Comparison of ENCODE assay signal across 8 mouse cellular contexts in genomic region chr3:32510375-32511190, GRCm38 (mm10). TPM values are rescaled to one million over a fixed set of nuclear protein-coding genes. Genes with fewer than 3 reads are reported as not detected.
DNase-seq lines count a peak whose midpoint lies in the region; ATAC-seq and TF ChIP-seq lines count a peak whose summit lies in the region.

No protein-coding gene starts in this region.

- H3K4me2 ChIP-seq in embryonic facial prominence, embryonic 13.5 days, result peak overlapping the region; percentile 61
- peak overlapping the region; percentile 75 for H3K4me2 ChIP-seq in limb, embryonic 14.5 days (replicated peaks; ENCODE audit: low read depth, low read length, severe bottlenecking)
- H3K4me2 ChIP-seq in midbrain, postnatal 0 days (ENCODE audit: low read depth, low read length, poor library complexity, severe bottlenecking), result peak overlapping the region; percentile 74

- peak overlapping the region; percentile 63 for H3K27ac ChIP-seq in embryonic facial prominence, embryonic 13.5 days
- peak overlapping the region; percentile 46; the same call in 1 of the 2 replicates for H3K27ac ChIP-seq in limb, embryonic 14.5 days (replicated peaks; ENCODE audit: low read depth, low read length)
- peak overlapping the region; percentile 86 for H3K27ac ChIP-seq in midbrain, postnatal 0 days (ENCODE audit: low read depth, low read length)

- H3K9me3 ChIP-seq in embryonic facial prominence, embryonic 13.5 days, result no peaks in the 10 kb centered on the region
- H3K9me3 ChIP-seq in limb, embryonic 14.5 days (ENCODE audit: control insufficient read depth, low read length), result no peaks in the 10 kb centered on the region
- no peaks in the 10 kb centered on the region for H3K9me3 ChIP-seq in midbrain, postnatal 0 days (ENCODE audit: low read length)

- DNase-seq in 3134 (ENCODE audit: extremely low read depth, insufficient read length, low spot score), result peak; percentile 99
- DNase-seq in adrenal gland, postnatal 36 days, result peak; percentile 98
- peak; percentile 95 for DNase-seq in heart, adult 8-10 months (ENCODE audit: low spot score)
- peak; percentile 97 for DNase-seq in kidney, adult 9 months
- DNase-seq in limb, embryonic 14.5 days (ENCODE audit: low spot score), result peak; percentile 90
- peak; percentile 94 for DNase-seq in midbrain, postnatal 0 days (ENCODE audit: low spot score)
- peak; percentile 94 to 97 for DNase-seq in spleen, postnatal 14 days (ENCODE audit: low spot score in 2 of 2)

- peak overlapping the region; percentile 89 for H3K9ac ChIP-seq in embryonic facial prominence, embryonic 13.5 days
- H3K9ac ChIP-seq in limb, embryonic 14.5 days (ENCODE audit: low read depth, low read length, severe bottlenecking), result peak overlapping the region; percentile 94
- peak overlapping the region; percentile 92 for H3K9ac ChIP-seq in midbrain, postnatal 0 days (replicated peaks; ENCODE audit: low read length, poor library complexity, severe bottlenecking)

- H3K27me3 ChIP-seq in embryonic facial prominence, embryonic 13.5 days, result no peaks in the 10 kb centered on the region
- no peaks in the 10 kb centered on the region for H3K27me3 ChIP-seq in limb, embryonic 14.5 days (ENCODE audit: control insufficient read depth, insufficient read depth, low read length)
- H3K27me3 ChIP-seq in midbrain, postnatal 0 days (ENCODE audit: insufficient read depth, low read length), result no peaks in the 10 kb centered on the region

- 0 out of 2 replicates have a peak, but pooled peaks have one; percentile 19 for TF ChIP-seq POLR2A in limb, embryonic 14.5 days (IDR thresholded peaks at IDR 0.05; ENCODE audit: borderline replicate concordance, extremely low read depth, insufficient read depth, insufficient read length)

- peaks cover 12% of the 10 kb centered on the region for H3K36me3 ChIP-seq in embryonic facial prominence, embryonic 13.5 days
- H3K36me3 ChIP-seq in limb, embryonic 14.5 days (ENCODE audit: control insufficient read depth, insufficient read depth, low read length), result peaks cover 9% of the 10 kb centered on the region
- H3K36me3 ChIP-seq in midbrain, postnatal 0 days (ENCODE audit: insufficient read depth, low read length), result peaks cover 6% of the 10 kb centered on the region; the same call in 1 of the 2 replicates

- peak overlapping the region; percentile 74 for H3K4me3 ChIP-seq in embryonic facial prominence, embryonic 13.5 days
- peak overlapping the region; percentile 95 for H3K4me3 ChIP-seq in limb, embryonic 14.5 days (replicated peaks; ENCODE audit: low read length)
- H3K4me3 ChIP-seq in midbrain, postnatal 0 days (ENCODE audit: low read depth, low read length), result peak overlapping the region; percentile 90

- WGBS in embryonic facial prominence, embryonic 13.5 days, result under 1% methylated on average over 65 of the region's 69 CpGs
- WGBS in limb, embryonic 14.5 days, result 1% methylated on average over 47 of the region's 69 CpGs
- WGBS in midbrain, postnatal 0 days, result 0% methylated on average over 44 of the region's 69 CpGs

- peak; percentile 79 for TF ChIP-seq CTCF in midbrain, postnatal 0 days (IDR thresholded peaks at IDR 0.05)

- ATAC-seq in embryonic facial prominence, embryonic 13.5 days (ENCODE audit: insufficient number of reproducible peaks, insufficient read depth, low FRiP score, low TSS enrichment, low read depth), result peak; percentile 91
- peak; percentile 89 for ATAC-seq in limb, embryonic 14.5 days (ENCODE audit: low FRiP score, low read depth)
- ATAC-seq in midbrain, postnatal 0 days (ENCODE audit: low FRiP score), result peak; percentile 90

- peaks cover 23% of the 10 kb centered on the region for H3K4me1 ChIP-seq in embryonic facial prominence, embryonic 13.5 days
- peaks cover 6% of the 10 kb centered on the region; the same call in 1 of the 2 replicates for H3K4me1 ChIP-seq in limb, embryonic 14.5 days (ENCODE audit: control insufficient read depth, insufficient read depth, low read length)
- H3K4me1 ChIP-seq in midbrain, postnatal 0 days (ENCODE audit: insufficient read depth, low read length), result peaks cover 3% of the 10 kb centered on the region; the same call in 1 of the 2 replicates

RNA-seq across cellular contexts. Expression of gene Zfp639, which starts 0.5 kb away (rescaled TPM):
- 10 to 100 TPM; 28.7 to 41.6 TPM for total RNA-seq in adrenal gland, postnatal 36 days (2021)
- 42.4 and 46.7 TPM in 2 replicates for polyA plus RNA-seq in embryonic facial prominence, embryonic 13.5 days (2015; fragmentation: Nextera tagmentation; extraction: Ambion mirVana)
- 10 to 100 TPM; 21.3 to 30.0 (median 25.8) TPM for total RNA-seq in heart, adult 8-10 months (2022)
- 61.5 and 66.4 TPM in 2 replicates for polyA plus RNA-seq in limb, embryonic 14.5 days (2012; rRNA removed)
- polyA plus RNA-seq in limb, embryonic 14.5 days (2014; fragmentation: Nextera tagmentation; extraction: Ambion mirVana), result 47.4 and 48.1 TPM in 2 replicates
- total RNA-seq in midbrain, postnatal 0 days (2014; rRNA removed), result 50.2 and 64.6 TPM in 2 replicates
- 40.6 and 43.5 TPM in 2 replicates for polyA plus RNA-seq in midbrain, postnatal 0 days (2015; fragmentation: Nextera tagmentation; extraction: Ambion mirVana)

RNA-seq across cellular contexts. Expression of gene Kcnmb3, which starts 18.6 kb away (rescaled TPM):
- total RNA-seq in adrenal gland, postnatal 36 days (2021), result 1 to 10 TPM in 1 of 2 experiments, under 1 TPM in 1; 0.16 to 1.7 TPM
- 0.21 TPM in 1 of 2 replicates, not detected in the other for polyA plus RNA-seq in embryonic facial prominence, embryonic 13.5 days (2015; fragmentation: Nextera tagmentation; extraction: Ambion mirVana)
- total RNA-seq in heart, adult 8-10 months (2022), result not detected
- not detected in 2 replicates for polyA plus RNA-seq in limb, embryonic 14.5 days (2012; rRNA removed)
- polyA plus RNA-seq in limb, embryonic 14.5 days (2014; fragmentation: Nextera tagmentation; extraction: Ambion mirVana), result not detected in 2 replicates
- 0.24 TPM in 1 of 2 replicates, not detected in the other for total RNA-seq in midbrain, postnatal 0 days (2014; rRNA removed)
- polyA plus RNA-seq in midbrain, postnatal 0 days (2015; fragmentation: Nextera tagmentation; extraction: Ambion mirVana), result 0.09 and 0.12 TPM in 2 replicates

RNA-seq across cellular contexts. Expression of gene Mfn1, which starts 18.7 kb away (rescaled TPM):
- total RNA-seq in adrenal gland, postnatal 36 days (2021), result 10 to 100 TPM; 81.8 to 98.6 TPM
- 30.3 and 33.2 TPM in 2 replicates for polyA plus RNA-seq in embryonic facial prominence, embryonic 13.5 days (2015; fragmentation: Nextera tagmentation; extraction: Ambion mirVana)
- total RNA-seq in heart, adult 8-10 months (2022), result 100 to 1,000 TPM; 446 to 480 (median 447) TPM
- 20.7 and 31.5 TPM in 2 replicates for polyA plus RNA-seq in limb, embryonic 14.5 days (2012; rRNA removed)
- 22.9 and 28.7 TPM in 2 replicates for polyA plus RNA-seq in limb, embryonic 14.5 days (2014; fragmentation: Nextera tagmentation; extraction: Ambion mirVana)
- 27.5 and 37.8 TPM in 2 replicates for total RNA-seq in midbrain, postnatal 0 days (2014; rRNA removed)
- 29.9 and 39.4 TPM in 2 replicates for polyA plus RNA-seq in midbrain, postnatal 0 days (2015; fragmentation: Nextera tagmentation; extraction: Ambion mirVana)

Comparison
In these comparisons a context has a peak if more than half of its experiments do, and no peak if none do; other contexts are left out.
1. Peak in every context shown above with its lines: DNase-seq, ATAC-seq, H3K4me3 ChIP-seq and H3K27ac ChIP-seq.
2. RNA of gene Mfn1, which starts 18.7 kb away (total RNA-seq): 446 to 480 TPM in heart, adult 8-10 months; 81.8 to 98.6 TPM in adrenal gland, postnatal 36 days and 27.5 to 37.8 TPM in midbrain, postnatal 0 days; every median in the first group is over 4 times any median in the second.